Mouse (Mus musculus) hindbrain, embryonic 16.5 days (tissue): ENCODE results near the gene Zbtb8a. TPM values are rescaled to one million over a fixed set of nuclear protein-coding genes. Genes with fewer than 3 reads are reported as not detected.

Experiments
- ATAC-seq: fragments of 200-750 bp; cut with Nextera tagmentation; 2 replicates; pipeline ENCODE4 v1.8.0; 2017; ENCODE audit warnings: moderate TSS enrichment, moderate library complexity
- H3K27ac ChIP-seq: fragments of 300-500 bp; sonication (generic); 2 replicates; pipeline ENCODE4 v1.5.1; 2014; ENCODE audit warnings: low read depth, mild to moderate bottlenecking, control low read depth, low read length, moderate library complexity
- H3K27me3 ChIP-seq: fragments of 300-500 bp; sonication (generic); replicated peaks from 2 replicates; pipeline ENCODE4 v1.6.1; 2014; ENCODE audit warnings: low read length; ENCODE audit not compliant: control insufficient read depth, insufficient read depth
- H3K36me3 ChIP-seq: fragments of 300-500 bp; sonication (generic); 2 replicates; pipeline ENCODE4 v1.6.1; 2014; ENCODE audit warnings: mild to moderate bottlenecking, low read length, moderate library complexity, mixed read lengths; ENCODE audit not compliant: control insufficient read depth, insufficient read depth
- H3K4me1 ChIP-seq: fragments of 300-500 bp; sonication (generic); 2 replicates; pipeline ENCODE4 v1.6.1; 2014; ENCODE audit warnings: low read depth, low read length; ENCODE audit not compliant: control insufficient read depth, insufficient read depth
- H3K4me2 ChIP-seq: fragments of 300-500 bp; sonication (generic); 2 replicates; pipeline ENCODE4 v1.6.1; 2014; ENCODE audit warnings: mild to moderate bottlenecking, low read length, control low read depth, moderate library complexity
- H3K4me3 ChIP-seq: fragments of 300-500 bp; sonication (generic); 2 replicates; pipeline ENCODE4 v1.5.1; 2014; ENCODE audit warnings: mild to moderate bottlenecking, low read length, control low read depth, moderate library complexity
- H3K9ac ChIP-seq: fragments of 300-500 bp; sonication (generic); 2 replicates; pipeline ENCODE4 v1.6.1; 2014; ENCODE audit warnings: low read depth, mild to moderate bottlenecking, control low read depth, low read length, moderate library complexity
- H3K9me3 ChIP-seq: fragments of 300-500 bp; sonication (generic); 2 replicates; pipeline ENCODE4 v1.6.1; 2014; ENCODE audit warnings: mild to moderate bottlenecking, low read length, moderate library complexity; ENCODE audit not compliant: control insufficient read depth
- WGBS: fragments of 180-500 bp; shearing (Covaris S2); extraction: QIAGEN DNeasy Blood & Tissue Kit; methylation state at CpG from one replicate; pipeline ENCODE4 v1.1.7; 2014; 5-methylcytosine and 5-hydroxymethylcytosine counted together
- polyA plus RNA-seq: library from polyadenylated mRNA; unstranded; fragments of >200 nt; fragmentation: Nextera tagmentation; extraction: Ambion mirVana; gene quantifications from 2 replicates; pipeline ENCODE4 v1.2.1, GENCODE M21; 2015

Gene Zbtb8a
- polyA plus RNA-seq, 1 experiment from 2014 or later, result 21.7 TPM

DNA sequence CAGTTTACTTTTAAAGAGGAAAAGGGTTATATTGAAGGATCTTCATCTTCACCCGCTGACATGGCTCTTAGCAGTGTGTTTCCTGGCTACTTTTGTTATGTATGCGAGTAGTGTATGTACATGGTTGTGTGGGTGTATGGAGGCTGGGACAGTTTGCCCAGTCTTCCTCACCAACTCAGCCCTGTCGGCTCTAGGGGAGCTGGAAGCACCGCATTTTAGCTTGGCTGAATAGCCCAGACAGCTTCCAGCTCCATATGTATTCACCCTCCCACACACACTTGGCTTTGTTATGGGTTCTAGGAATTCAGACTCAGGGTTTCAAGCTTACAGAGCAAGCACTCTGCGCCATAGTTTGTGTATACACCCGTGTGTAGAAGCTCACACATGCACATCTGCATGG lies 26.8 kb downstream of the Zbtb8a start:
- H3K27me3 ChIP-seq, result no peaks in the 10 kb centered on the region
- H3K27ac ChIP-seq, result no peak overlapping the region
- no peak overlapping the region for H3K4me3 ChIP-seq
- peaks cover 8% of the 10 kb centered on the region; the same call in 1 of the 2 replicates for H3K36me3 ChIP-seq
- no peak overlapping the region for H3K9ac ChIP-seq
- 0 out of 2 replicates have a peak, but pooled peaks have one; percentile 11 for ATAC-seq
- no peak overlapping the region for H3K4me2 ChIP-seq
- WGBS, result 68% methylated on average over 6 of the region's 6 CpGs
- no peaks in the 10 kb centered on the region for H3K9me3 ChIP-seq
- no peaks in the 10 kb centered on the region for H3K4me1 ChIP-seq

DNA sequence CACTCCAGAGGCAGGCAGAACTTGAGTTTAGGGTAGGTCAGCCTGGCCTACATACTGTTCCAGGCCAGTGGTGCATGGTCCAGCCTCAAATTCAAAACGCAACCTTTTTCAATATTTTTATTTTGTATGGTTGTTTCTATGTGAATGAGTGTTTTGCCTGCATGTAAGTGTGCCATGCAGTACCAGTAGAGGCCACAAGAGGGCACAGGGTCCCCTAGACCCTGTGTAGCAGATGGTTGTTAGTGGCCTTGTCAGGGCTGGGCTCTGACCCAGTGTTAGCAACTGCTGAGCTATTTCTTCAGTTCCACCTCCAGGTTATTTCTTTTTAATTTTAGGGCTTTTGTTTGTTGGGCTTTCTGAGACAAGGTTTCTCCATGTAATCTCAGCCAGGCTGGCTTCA lies 27.3 kb downstream of the Zbtb8a start:
- H3K4me3 ChIP-seq, result no peak overlapping the region
- 16% methylated on average over 1 of the region's 1 CpGs for WGBS
- H3K36me3 ChIP-seq, result peaks cover 5% of the 10 kb centered on the region; the same call in 1 of the 2 replicates
- no peaks in the 10 kb centered on the region for H3K27me3 ChIP-seq
- no peak overlapping the region for H3K4me2 ChIP-seq
- no peaks in the 10 kb centered on the region for H3K9me3 ChIP-seq
- ATAC-seq, result peak; percentile 84
- H3K9ac ChIP-seq, result no peak overlapping the region
- H3K4me1 ChIP-seq, result no peaks in the 10 kb centered on the region
- H3K27ac ChIP-seq, result no peak overlapping the region

DNA sequence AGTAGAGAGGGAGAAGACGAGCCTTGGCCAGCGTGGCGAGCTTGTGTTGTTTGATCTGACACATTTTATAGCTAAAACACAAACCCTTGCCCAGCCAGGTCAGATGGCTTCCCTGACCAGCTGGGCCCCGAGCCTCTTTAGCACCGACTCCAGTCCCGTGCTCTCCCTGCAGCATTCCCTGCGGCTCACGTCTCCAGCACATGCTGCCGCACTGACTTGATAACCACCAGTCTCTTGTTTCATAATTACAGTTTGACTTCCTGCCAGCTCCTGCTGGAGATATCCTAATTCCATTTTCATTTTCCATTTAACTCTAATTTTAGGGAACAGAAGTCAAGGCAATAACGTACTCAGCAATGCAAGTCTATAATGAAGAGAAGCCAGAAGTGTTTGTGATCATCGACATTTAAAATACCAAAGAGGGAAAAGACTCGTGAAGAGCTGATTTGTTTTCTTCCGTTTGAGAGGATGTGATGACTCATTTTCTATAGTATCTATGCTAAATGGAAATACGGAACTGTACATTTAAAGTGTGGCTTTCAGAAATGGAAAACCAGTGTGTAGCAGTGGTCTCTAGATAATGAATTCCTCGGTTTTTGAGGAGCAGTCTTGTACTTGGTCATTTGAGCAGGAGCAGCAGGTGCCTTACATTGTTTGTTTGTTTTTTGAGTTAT lies 31.3 kb downstream of the Zbtb8a start:
- Histone ChIP-seq H3K27ac (no peak overlapping the region), H3K4me1 (no peaks in the 10 kb centered on the region), H3K9me3 (no peaks in the 10 kb centered on the region), H3K4me3 (no peak overlapping the region), H3K9ac (no peak overlapping the region), H3K4me2 (no peak overlapping the region), H3K36me3 (peaks cover 12% of the 10 kb centered on the region; the same call in 1 of the 2 replicates), H3K27me3 (no peaks in the 10 kb centered on the region)
- no peak for ATAC-seq
- 84% methylated on average over 15 of the region's 15 CpGs for WGBS

DNA sequence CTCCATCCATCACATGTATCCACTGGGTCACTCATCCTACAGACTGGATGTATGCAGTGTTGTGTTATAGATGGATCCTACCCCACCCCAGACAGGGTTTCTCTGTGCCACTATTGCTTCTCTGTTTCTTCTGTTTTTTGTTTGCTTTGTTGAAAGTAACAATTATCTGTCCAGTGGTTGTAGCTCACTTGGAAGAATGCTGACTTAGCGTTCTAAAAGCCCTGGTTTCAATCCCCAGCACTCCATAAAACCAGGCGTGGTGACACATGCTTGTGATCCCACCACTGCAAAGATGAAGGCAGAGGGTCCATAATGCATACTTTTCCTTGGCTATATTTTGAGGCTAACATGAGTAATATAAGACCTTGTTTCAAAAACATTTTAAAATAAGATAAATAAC lies 35.2 kb downstream of the Zbtb8a start:
- whole genome bisulfite sequencing, result 92% methylated on average over 2 of the region's 2 CpGs
- Histone ChIP-seq H3K4me3 (no peak overlapping the region), H3K9me3 (no peaks in the 10 kb centered on the region), H3K27ac (no peak overlapping the region), H3K4me2 (no peak overlapping the region), H3K36me3 (peaks cover 12% of the 10 kb centered on the region; the same call in 1 of the 2 replicates), H3K9ac (no peak overlapping the region), H3K4me1 (no peaks in the 10 kb centered on the region), H3K27me3 (no peaks in the 10 kb centered on the region)
- ATAC-seq, result no peak

DNA sequence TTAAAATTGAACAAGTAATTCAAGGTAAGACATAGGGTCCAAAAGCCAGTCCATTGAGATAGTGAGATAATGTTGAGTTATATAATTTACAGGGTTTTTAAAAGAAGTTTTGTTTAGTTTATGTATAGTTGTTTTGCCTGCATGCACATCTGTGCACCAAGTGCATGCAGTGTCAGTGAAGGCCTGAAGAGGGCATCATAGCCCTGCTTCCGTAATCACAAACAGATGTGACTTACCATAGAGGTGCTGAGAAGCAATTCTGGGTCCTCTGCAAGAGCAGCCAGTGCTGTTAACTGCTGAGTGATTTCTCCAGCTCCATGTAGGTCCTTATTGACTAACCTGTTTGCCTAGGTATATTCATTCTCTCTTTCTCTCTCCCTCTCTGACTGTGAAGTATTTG lies 36.0 kb downstream of the Zbtb8a start:
- H3K27ac ChIP-seq, result no peak overlapping the region
- no peaks in the 10 kb centered on the region for H3K4me1 ChIP-seq
- 93% methylated on average over 1 of the region's 1 CpGs for WGBS
- H3K27me3 ChIP-seq, result no peaks in the 10 kb centered on the region
- ATAC-seq, result no peak
- H3K4me3 ChIP-seq, result no peak overlapping the region
- H3K9ac ChIP-seq, result no peak overlapping the region
- H3K9me3 ChIP-seq, result no peaks in the 10 kb centered on the region
- H3K36me3 ChIP-seq, result peaks cover 12% of the 10 kb centered on the region; the same call in 1 of the 2 replicates
- H3K4me2 ChIP-seq, result no peak overlapping the region

DNA sequence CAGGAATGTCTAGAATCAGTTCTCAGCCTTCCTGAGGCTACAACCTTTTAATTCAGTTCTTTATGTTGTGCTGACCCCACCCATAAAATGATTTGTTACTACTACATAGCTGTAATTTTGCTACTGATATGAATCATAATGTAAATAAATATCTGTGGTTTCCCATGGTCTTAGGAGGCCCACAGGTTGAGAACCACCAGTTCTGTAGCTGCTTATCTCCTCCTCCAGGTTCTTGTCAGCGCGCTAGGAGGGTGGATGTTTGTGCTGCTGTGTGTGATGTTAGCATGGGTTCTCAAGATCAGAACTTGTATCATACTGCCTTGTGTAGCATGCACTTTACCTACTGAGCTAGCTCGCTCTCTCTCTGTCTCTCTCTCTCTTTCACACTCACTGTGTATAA lies 38.2 kb downstream of the Zbtb8a start:
- ATAC-seq, result no peak
- Histone ChIP-seq H3K9me3 (no peaks in the 10 kb centered on the region), H3K9ac (no peak overlapping the region), H3K4me3 (no peak overlapping the region), H3K4me2 (no peak overlapping the region), H3K4me1 (peaks cover 2% of the 10 kb centered on the region; the same call in 1 of the 2 replicates), H3K27ac (no peak overlapping the region), H3K27me3 (no peaks in the 10 kb centered on the region), H3K36me3 (peaks cover 9% of the 10 kb centered on the region; the same call in 1 of the 2 replicates)
- WGBS, result 91% methylated on average over 3 of the region's 3 CpGs

DNA sequence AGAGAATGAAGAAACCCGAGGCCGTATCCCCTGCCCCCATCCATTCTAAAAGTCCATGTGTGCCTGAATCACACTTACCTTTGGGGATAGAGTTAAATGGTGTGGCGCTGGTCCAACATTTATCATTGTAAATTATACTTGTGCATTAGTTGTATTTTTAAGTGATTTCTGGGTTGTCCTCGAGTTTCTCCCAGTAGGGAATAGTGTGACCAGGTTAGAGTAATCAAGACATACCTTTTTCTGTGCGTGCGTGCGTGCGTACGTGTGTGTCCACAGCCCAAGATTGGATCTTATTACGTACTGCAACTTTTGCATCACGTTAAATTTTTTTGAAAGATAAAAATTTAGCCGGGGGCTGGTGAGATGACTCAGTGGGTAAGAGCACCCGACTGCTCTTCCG lies 41.6 kb downstream of the Zbtb8a start:
- ATAC-seq, result no peak
- H3K27me3 ChIP-seq, result no peaks in the 10 kb centered on the region
- 51% methylated on average over 14 of the region's 14 CpGs for WGBS

DNA sequence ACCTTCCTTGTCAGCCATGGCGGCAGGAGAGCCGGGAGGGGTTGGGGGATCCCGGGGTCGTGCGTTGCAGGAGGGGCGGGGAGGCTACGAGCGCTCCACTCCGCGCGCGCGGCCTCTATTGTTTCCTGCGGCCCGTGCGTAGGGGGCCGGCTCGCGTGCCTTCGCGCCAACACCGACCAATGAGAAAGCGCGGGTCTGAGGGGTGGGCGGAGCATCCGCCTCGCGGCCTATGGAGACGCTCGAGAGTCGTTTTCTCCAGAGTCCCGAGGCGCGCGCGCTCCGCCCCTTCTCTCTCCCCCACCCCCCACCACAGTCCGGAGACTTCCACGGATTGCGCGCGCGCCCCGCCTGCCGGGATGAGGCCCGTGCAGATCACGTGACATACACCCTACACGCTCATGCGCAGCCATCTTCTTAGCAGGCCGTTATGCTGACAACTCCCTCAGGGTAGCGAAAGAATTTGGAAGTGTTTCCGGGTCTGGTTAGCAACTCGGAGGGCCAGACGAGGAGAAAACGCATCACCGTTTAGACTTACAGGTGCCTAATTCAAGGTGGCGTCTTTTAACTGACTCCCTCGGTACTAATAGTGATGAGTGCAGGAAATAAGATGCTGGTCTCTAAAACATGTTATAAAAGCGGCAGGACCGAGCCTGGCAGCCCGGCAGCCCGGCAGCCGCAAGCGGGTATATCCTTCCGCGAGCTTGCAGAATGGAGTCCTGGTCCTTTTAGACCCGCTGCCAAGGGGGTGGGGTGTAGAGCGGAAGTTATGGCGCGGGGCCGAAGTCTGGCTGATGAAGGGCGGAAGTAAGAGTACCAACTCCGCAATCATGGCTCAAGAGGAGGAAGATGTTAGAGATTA lies 42.5 kb downstream of the Zbtb8a start, which contains the start of the genes Rbbp4 and Zbtb8os:
Rbbp4 (minus strand) TSS at position 155 of the 859 bp plus-strand sequence.
Zbtb8os (plus strand) TSS at position 480 of the 859 bp plus-strand sequence.
- H3K9me3 ChIP-seq, result no peaks in the 10 kb centered on the region
- ATAC-seq, result peak; percentile 99
- under 1% methylated on average over 65 of the region's 73 CpGs for whole genome bisulfite sequencing

More for the DNA sequence above, 41.6 kb downstream of the Zbtb8a start:
- peak overlapping the region; percentile 86 for H3K4me2 ChIP-seq
- H3K4me3 ChIP-seq, result peak overlapping the region; percentile 85
- H3K9me3 ChIP-seq, result no peaks in the 10 kb centered on the region
- 0 out of 2 replicates have a peak, but pooled peaks cover 2% of the 10 kb centered on the region for H3K36me3 ChIP-seq
- H3K27ac ChIP-seq, result peak overlapping the region; percentile 99
- peak overlapping the region; percentile 75 for H3K9ac ChIP-seq
- peaks cover 20% of the 10 kb centered on the region for H3K4me1 ChIP-seq

More for the DNA sequence above, 42.5 kb downstream of the Zbtb8a start, which contains the start of the genes Rbbp4 and Zbtb8os:
- H3K4me1 ChIP-seq, result peaks cover 22% of the 10 kb centered on the region
- peak within 1 kb of the TSS; percentile 96 for H3K9ac ChIP-seq
- peak within 1 kb of the TSS; percentile 86 for H3K4me2 ChIP-seq
- H3K36me3 ChIP-seq, result 0 out of 2 replicates have a peak, but pooled peaks cover 3% of the 10 kb centered on the region
- peak within 1 kb of the TSS; percentile 99 for H3K27ac ChIP-seq
- no peaks in the 10 kb centered on the region for H3K27me3 ChIP-seq
- H3K4me3 ChIP-seq, result peak within 1 kb of the TSS; percentile 85
